Mouse (Mus musculus) C2C12 (cell line): ENCODE measurements around the gene Gm4871. TPM values are rescaled to one million over a fixed set of nuclear protein-coding genes. Genes with fewer than 3 reads are reported as not detected.

ENCODE experiments used
- H3K27me3 ChIP-seq: one replicate; pipeline ENCODE4 v1.6.1; 2011; ENCODE audit not compliant: control insufficient read depth, insufficient read depth, insufficient read length
- H3K36me3 ChIP-seq: one replicate; pipeline ENCODE4 v1.6.1; 2011; ENCODE audit not compliant: control insufficient read depth, insufficient read depth
- H3K4me3 ChIP-seq: one replicate; pipeline ENCODE4 v1.5.1; 2011; ENCODE audit warnings: mild to moderate bottlenecking, control low read depth; ENCODE audit not compliant: poor library complexity, insufficient read depth, severe bottlenecking
- H3K79me2 ChIP-seq: one replicate; pipeline ENCODE4 v1.6.1; 2011; ENCODE audit not compliant: control insufficient read depth, insufficient read depth
- H3K79me3 ChIP-seq: one replicate; pipeline ENCODE4 v1.6.1; 2011; ENCODE audit warnings: low read depth, control low read depth
- H3ac ChIP-seq: one replicate; pipeline ENCODE3; 2011; ENCODE audit warnings: low read depth; ENCODE audit not compliant: control insufficient read depth, insufficient read length
- CEBPB ChIP-seq: IDR thresholded peaks from one replicate; pipeline ENCODE4 v1.6.1; 2011; ENCODE audit warnings: low read depth, mild to moderate bottlenecking, control low read depth, moderate library complexity
- CTCF ChIP-seq: IDR thresholded peaks from one replicate; pipeline ENCODE4 v1.5.1; 2011; ENCODE audit not compliant: control insufficient read depth, insufficient read depth, insufficient read length
- FOSL1 ChIP-seq: IDR thresholded peaks from one replicate; pipeline ENCODE4 v1.8.0; 2011; ENCODE audit warnings: mild to moderate bottlenecking, low read length; ENCODE audit not compliant: poor library complexity, insufficient read depth, severe bottlenecking
- MAX ChIP-seq: IDR thresholded peaks from one replicate; pipeline ENCODE4 v1.6.1; 2011; ENCODE audit warnings: mild to moderate bottlenecking, control low read depth
- MYOD1 ChIP-seq: IDR thresholded peaks from one replicate; pipeline ENCODE4 v1.6.1; 2011; ENCODE audit warnings: low read depth; ENCODE audit not compliant: control insufficient read depth, insufficient read length
- MYOG ChIP-seq: IDR thresholded peaks from one replicate; pipeline ENCODE4 v1.6.1; 2011; ENCODE audit not compliant: control insufficient read depth, insufficient read length; ENCODE audit errors: extremely low read depth
- USF1 ChIP-seq: IDR thresholded peaks from one replicate; pipeline ENCODE4 v1.6.1; 2011; ENCODE audit warnings: low read depth, mild to moderate bottlenecking, control low read depth, moderate library complexity
- polyA plus RNA-seq: library from polyadenylated mRNA; unstranded; fragments of >200 nt; fragmentation: generic; extraction: Trizol; gene quantifications from one replicate; pipeline ENCODE4 v1.2.1, GENCODE M21; 2012; ENCODE audit warnings: missing spikeins

The Gm4871 gene
- polyA plus RNA-seq, 1 experiment, result not detected

- H3K79me2 ChIP-seq, result no peaks in the 10 kb centered on the region
- TF ChIP-seq USF1, result no peak
- no peak for TF ChIP-seq MYOG
- TF ChIP-seq FOSL1, result no peak
- no peak for TF ChIP-seq CEBPB
- H3K4me3 ChIP-seq, result no peak overlapping the region
- peaks cover 5% of the 10 kb centered on the region for H3K27me3 ChIP-seq
- no peaks in the 10 kb centered on the region for H3K36me3 ChIP-seq
- no peaks in the 10 kb centered on the region for H3K79me3 ChIP-seq
- no peak overlapping the region for H3ac ChIP-seq
Measured at GRCm38 (mm10) chr5:145005596-145005995, 27.0 kb downstream of the Gm4871 start.

GRCm38 (mm10) chr5:145004495-145004894 is 28.1 kb downstream of the Gm4871 start:
- H3K79me3 ChIP-seq, result no peaks in the 10 kb centered on the region

GRCm38 (mm10) chr5:145003362-145003761 is 29.2 kb downstream of the Gm4871 start:
- Histone ChIP-seq H3K79me2 (no peaks in the 10 kb centered on the region), H3ac (no peak overlapping the region), H3K4me3 (no peak overlapping the region), H3K27me3 (no peaks in the 10 kb centered on the region), H3K36me3 (no peaks in the 10 kb centered on the region), H3K79me3 (no peaks in the 10 kb centered on the region)
- no peak for TF ChIP-seq MAX
- no peak for TF ChIP-seq CEBPB
- TF ChIP-seq FOSL1, result no peak
- TF ChIP-seq MYOD1, result no peak
- TF ChIP-seq CTCF, result no peak
- no peak for TF ChIP-seq USF1
- TF ChIP-seq MYOG, result no peak

More at GRCm38 (mm10) chr5:145004495-145004894, 28.1 kb downstream of the Gm4871 start:
- Histone ChIP-seq H3ac (no peak overlapping the region), H3K27me3 (peaks cover 5% of the 10 kb centered on the region), H3K79me2 (no peaks in the 10 kb centered on the region), H3K4me3 (no peak overlapping the region), H3K36me3 (no peaks in the 10 kb centered on the region)
- no peak for TF ChIP-seq CTCF

- H3ac ChIP-seq, result no peak overlapping the region
- H3K36me3 ChIP-seq, result no peaks in the 10 kb centered on the region
- no peaks in the 10 kb centered on the region for H3K79me2 ChIP-seq
- no peak overlapping the region for H3K4me3 ChIP-seq
- TF ChIP-seq CEBPB (no peak), USF1 (no peak), CTCF (no peak)
- H3K79me3 ChIP-seq, result no peaks in the 10 kb centered on the region
- H3K27me3 ChIP-seq, result no peaks in the 10 kb centered on the region
Measured at GRCm38 (mm10) chr5:144998491-144998890, 34.1 kb downstream of the Gm4871 start.

GRCm38 (mm10) chr5:144990481-144990880 is 42.1 kb downstream of the Gm4871 start:
- no peaks in the 10 kb centered on the region for H3K36me3 ChIP-seq
- no peak for TF ChIP-seq USF1
- TF ChIP-seq FOSL1, result no peak
- TF ChIP-seq CTCF, result no peak
- TF ChIP-seq MYOD1, result no peak
- no peak for TF ChIP-seq MYOG
- TF ChIP-seq MAX, result no peak
- TF ChIP-seq CEBPB, result no peak
- no peaks in the 10 kb centered on the region for H3K79me3 ChIP-seq
- H3K27me3 ChIP-seq, result no peaks in the 10 kb centered on the region
- H3ac ChIP-seq, result no peak overlapping the region
- H3K4me3 ChIP-seq, result no peak overlapping the region
- no peaks in the 10 kb centered on the region for H3K79me2 ChIP-seq

GRCm38 (mm10) chr5:144990051-144990450 is 42.5 kb downstream of the Gm4871 start:
- Histone ChIP-seq H3K27me3 (no peaks in the 10 kb centered on the region), H3K4me3 (no peak overlapping the region), H3ac (no peak overlapping the region), H3K79me3 (no peaks in the 10 kb centered on the region), H3K79me2 (no peaks in the 10 kb centered on the region), H3K36me3 (no peaks in the 10 kb centered on the region)
- TF ChIP-seq CTCF (no peak), CEBPB (no peak), MAX (no peak), MYOG (no peak), MYOD1 (no peak), FOSL1 (no peak), USF1 (no peak)

GRCm38 (mm10) chr5:144989061-144989405 is 43.5 kb downstream of the Gm4871 start:
- no peaks in the 10 kb centered on the region for H3K36me3 ChIP-seq
- no peaks in the 10 kb centered on the region for H3K79me2 ChIP-seq
- TF ChIP-seq CEBPB (no peak), MAX (no peak), CTCF (no peak), USF1 (no peak), MYOG (no peak), MYOD1 (no peak), FOSL1 (no peak)
- no peaks in the 10 kb centered on the region for H3K79me3 ChIP-seq
- no peaks in the 10 kb centered on the region for H3K27me3 ChIP-seq
- H3K4me3 ChIP-seq, result no peak overlapping the region
- H3ac ChIP-seq, result no peak overlapping the region
